Mouse (Mus musculus): ENCODE measurements around the gene Usp21. TPM values are rescaled to one million over a fixed set of nuclear protein-coding genes. Genes with fewer than 3 reads are reported as not detected.

Usp21 gene
- total and polyA plus RNA-seq, 3 experiments, result 10.0 to 66.4 TPM; not detected in 1

DNA sequence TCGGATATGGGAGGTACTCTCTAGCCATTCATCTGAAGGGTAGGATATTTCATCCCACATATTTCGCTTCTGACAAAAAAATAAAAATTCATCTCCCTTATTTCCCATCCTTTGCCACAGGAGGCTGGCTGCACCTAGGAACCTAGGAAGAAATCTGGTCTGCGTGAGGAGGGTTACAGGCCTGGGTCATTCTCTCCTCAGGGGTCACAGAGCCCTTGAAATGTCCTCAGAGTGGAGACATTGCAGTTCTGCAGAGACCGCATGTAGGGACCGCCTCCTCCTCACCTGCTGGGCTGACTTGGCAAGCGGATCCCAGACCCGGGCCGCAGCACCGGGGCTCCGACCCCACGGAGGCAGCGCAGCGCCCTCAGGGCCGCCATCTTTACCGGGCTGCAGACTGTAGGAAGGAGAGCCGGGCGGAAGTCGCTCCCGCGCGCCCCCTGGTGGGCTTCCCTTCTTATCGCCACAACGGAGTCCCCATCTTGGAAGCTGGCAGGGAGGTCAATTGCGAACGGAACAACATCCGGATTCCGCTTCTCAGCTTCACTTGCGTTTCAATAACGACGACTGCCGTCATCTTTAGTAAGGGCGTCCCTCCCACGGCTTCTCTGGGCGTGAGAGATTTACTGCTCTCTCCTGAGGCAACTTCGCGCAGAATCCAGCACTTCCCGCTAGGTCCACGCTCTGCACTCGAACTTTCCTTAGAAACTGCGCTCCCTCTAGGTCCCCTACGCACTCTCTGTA is 40.9 kb downstream of the Usp21 start:
- TF ChIP-seq ELF1 (IDR thresholded peaks at IDR 0.05; ENCODE audit: low read depth, low read length) (peak; percentile 96), MEF2A (IDR thresholded peaks at IDR 0.05; ENCODE audit: extremely low read depth, insufficient replicate concordance, low read depth, low read length, poor library complexity, severe bottlenecking) (peak; percentile 68; the same call in 1 of the 2 replicates), KAT2A (conservative IDR thresholded peaks at IDR 0.05; ENCODE audit: low read depth, low read length) (peak; percentile 97), ETS1 (IDR thresholded peaks at IDR 0.05; ENCODE audit: low read depth, low read length) (peak; percentile 43; the same call in 1 of the 2 replicates), CTCF (IDR thresholded peaks at IDR 0.05 in 2 of 3, conservative IDR thresholded peaks at IDR 0.05 in 1 of 3; ENCODE audit: control insufficient read depth in 1 of 3, insufficient read depth in 1 of 3, low read depth in 2 of 3, low read length in 3 of 3, poor library complexity in 1 of 3, severe bottlenecking in 1 of 3) (peak; percentile 63 to 86 (median 78); a peak in 5 of 6 replicates), MAX (IDR thresholded peaks at IDR 0.05; ENCODE audit: low read length) (no peak), MYB (IDR thresholded peaks at IDR 0.05; ENCODE audit: low read depth, low read length) (no peak), GABPA (IDR thresholded peaks at IDR 0.05; ENCODE audit: low read depth, low read length) (no peak), MAZ (IDR thresholded peaks at IDR 0.05; ENCODE audit: low read depth, low read length) (peak; percentile 96; the same call in 1 of the 2 replicates), POLR2AphosphoS5 (IDR thresholded peaks at IDR 0.05; ENCODE audit: borderline replicate concordance, low read depth, low read length) (no peak), CHD2 (IDR thresholded peaks at IDR 0.05; ENCODE audit: low read length) (no peak), POLR2AphosphoS2 (IDR thresholded peaks at IDR 0.05; ENCODE audit: low read length) (no peak), SIN3A (IDR thresholded peaks at IDR 0.05; ENCODE audit: low read length) (peak; percentile 91), POLR2A (IDR thresholded peaks at IDR 0.05; ENCODE audit: control insufficient read depth in 1 of 2, insufficient read depth in 1 of 2, low read depth in 1 of 2, low read length in 2 of 2, poor library complexity in 1 of 2) (peak; percentile 93 to 99), JUND (IDR thresholded peaks at IDR 0.05; ENCODE audit: low read depth, low read length) (no peak), TCF12 (IDR thresholded peaks at IDR 0.05; ENCODE audit: low read depth, low read length) (peak; percentile 69), TBP (IDR thresholded peaks at IDR 0.05; ENCODE audit: low read depth, low read length) (peak; percentile 82), EP300 (IDR thresholded peaks at IDR 0.05; ENCODE audit: low read depth in 1 of 2, low read length in 2 of 2) (peak in 1 of 2 experiments; percentile 66; a peak in 1 of 4 replicates), NRF1 (IDR thresholded peaks at IDR 0.05; ENCODE audit: insufficient read depth, low read depth, low read length, poor library complexity, severe bottlenecking) (peak; percentile 66), RCOR1 (IDR thresholded peaks at IDR 0.05; ENCODE audit: low read depth, low read length) (peak; percentile 83), HCFC1 (IDR thresholded peaks at IDR 0.05; ENCODE audit: low read depth, low read length) (peak; percentile 96), MYC (IDR thresholded peaks at IDR 0.05; ENCODE audit: low read depth, low read length) (peak; percentile 34; the same call in 1 of the 2 replicates), MXI1 (IDR thresholded peaks at IDR 0.05; ENCODE audit: low read depth, low read length) (peak; percentile 62; the same call in 1 of the 2 replicates), ZMIZ1 (IDR thresholded peaks at IDR 0.05; ENCODE audit: low read depth, low read length) (peak; percentile 81), NELFE (IDR thresholded peaks at IDR 0.05; ENCODE audit: low read depth, low read length) (peak; percentile 83), GATA1 (IDR thresholded peaks at IDR 0.05; ENCODE audit: low read depth, low read length) (peak; percentile 75), BHLHE40 (IDR thresholded peaks at IDR 0.05; ENCODE audit: borderline replicate concordance, low read depth, low read length) (no peak), SMC3 (IDR thresholded peaks at IDR 0.05; ENCODE audit: low read depth, low read length) (peak; percentile 47; the same call in 1 of the 2 replicates), E2F4 (IDR thresholded peaks at IDR 0.05; ENCODE audit: borderline replicate concordance, low read depth, low read length) (peak; percentile 51; the same call in 1 of the 2 replicates), ZKSCAN1 (IDR thresholded peaks at IDR 0.05; ENCODE audit: low read depth, low read length) (no peak), CHD1 (IDR thresholded peaks at IDR 0.05; ENCODE audit: low read depth, low read length) (no peak)
- no peaks in the 10 kb centered on the region for H3K9me3 ChIP-seq (replicated peaks; ENCODE audit: insufficient read depth, low read length)
- H3K27me3 ChIP-seq (ENCODE audit: control insufficient read depth in 1 of 2, insufficient read depth in 2 of 2, low read length in 2 of 2), result no peaks in the 10 kb centered on the region; a peak in 1 of 4 replicates
- H3K4me3 ChIP-seq (ENCODE audit: control insufficient read depth in 1 of 2, insufficient read depth in 1 of 2, low read depth in 2 of 2, low read length in 2 of 2), result peak overlapping the region; percentile 77 to 88
- H3K9ac ChIP-seq (ENCODE audit: control insufficient read depth, low read depth, low read length, poor library complexity, severe bottlenecking), result peak overlapping the region; percentile 86
- peak; percentile 100 for DNase-seq (ENCODE audit: low read depth, low spot score)
- H3K27ac ChIP-seq (ENCODE audit: control insufficient read depth, low read depth, low read length), result peak overlapping the region; percentile 78
- H3K4me1 ChIP-seq (ENCODE audit: control insufficient read depth in 1 of 2, insufficient read depth in 2 of 2, low read length in 2 of 2), result peaks cover 2 to 21% of the 10 kb centered on the region in 2 experiments; a peak in 3 of 4 replicates
- H3K79me2 ChIP-seq (ENCODE audit: control insufficient read depth, insufficient read depth, low read length, poor library complexity), result peaks cover 11% of the 10 kb centered on the region
- H3K36me3 ChIP-seq (ENCODE audit: control insufficient read depth in 1 of 2, insufficient read depth in 2 of 2, low read length in 2 of 2), result peaks cover 0 to 12% of the 10 kb centered on the region in 2 experiments; a peak in 2 of 4 replicates
